Mouse (Mus musculus): ENCODE measurements around the gene Peg10. TPM values are rescaled to one million over a fixed set of nuclear protein-coding genes. Genes with fewer than 3 reads are reported as not detected.
A peak's percentile ranks its signal among the peaks of the same experiment; 100 is the strongest.
"Not testable (repeated sequence)": the region's sequence is repeated elsewhere in the genome, so short reads cannot be mapped to it uniquely, and the experiment has no call there.

Peg10 gene
- polyA plus RNA-seq, 1 experiment, result 18.7 TPM

DNA sequence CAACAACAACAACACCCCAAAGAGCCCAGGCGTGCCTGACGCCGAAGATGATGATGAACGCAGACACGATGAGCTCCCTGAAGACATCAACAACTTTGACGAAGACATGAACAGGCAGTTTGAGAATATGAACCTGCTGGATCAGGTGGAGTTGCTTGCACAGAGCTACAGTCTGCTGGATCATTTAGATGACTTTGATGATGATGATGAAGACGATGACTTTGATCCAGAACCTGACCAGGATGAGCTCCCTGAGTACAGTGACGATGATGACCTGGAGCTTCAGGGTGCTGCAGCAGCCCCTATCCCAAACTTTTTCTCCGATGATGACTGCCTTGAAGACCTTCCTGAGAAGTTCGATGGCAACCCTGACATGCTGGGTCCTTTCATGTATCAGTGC, 7.2 kb downstream of the Peg10 start:
- DNase-seq, result no peak
- WGBS, result 91% methylated on average over 10 of the region's 10 CpGs
- no peak for TF ChIP-seq POLR2A (IDR thresholded peaks at IDR 0.05; ENCODE audit: borderline replicate concordance, insufficient read depth, low read length)
- TF ChIP-seq CTCF (IDR thresholded peaks at IDR 0.05; ENCODE audit: borderline replicate concordance, insufficient read depth, low read depth, low read length), result no peak

DNA sequence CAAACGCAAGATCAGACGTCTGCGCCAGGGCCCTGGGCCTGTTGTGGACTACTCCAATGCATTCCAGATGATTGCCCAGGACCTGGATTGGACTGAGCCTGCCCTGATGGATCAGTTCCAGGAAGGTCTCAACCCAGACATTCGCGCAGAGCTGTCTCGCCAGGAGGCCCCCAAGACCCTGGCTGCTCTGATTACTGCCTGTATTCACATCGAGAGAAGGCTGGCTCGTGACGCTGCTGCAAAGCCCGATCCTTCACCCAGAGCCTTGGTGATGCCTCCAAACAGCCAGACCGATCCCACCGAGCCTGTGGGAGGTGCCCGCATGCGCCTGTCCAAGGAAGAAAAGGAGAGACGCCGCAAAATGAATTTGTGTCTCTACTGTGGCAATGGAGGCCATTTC, 7.8 kb downstream of the Peg10 start:
- Histone ChIP-seq H3K4me3 (replicated peaks; ENCODE audit: insufficient read depth, low read depth, low read length) (no peak overlapping the region), H3K4me1 (ENCODE audit: control insufficient read depth, insufficient read depth, low read length) (no peaks in the 10 kb centered on the region), H3K27ac (ENCODE audit: insufficient read depth, low read length) (no peak overlapping the region), H3K27me3 (ENCODE audit: control insufficient read depth, insufficient read depth, low read length) (no peaks in the 10 kb centered on the region)
- 80% methylated on average over 16 of the region's 16 CpGs for WGBS
- TF ChIP-seq POLR2A (IDR thresholded peaks at IDR 0.05; ENCODE audit: borderline replicate concordance, insufficient read depth, low read length), result no peak
- no peak for TF ChIP-seq CTCF (IDR thresholded peaks at IDR 0.05; ENCODE audit: borderline replicate concordance, insufficient read depth, low read depth, low read length)
- DNase-seq, result no peak

More for the DNA sequence above, 7.2 kb downstream of the Peg10 start:
- Histone ChIP-seq H3K4me1 (ENCODE audit: control insufficient read depth, insufficient read depth, low read length) (no peaks in the 10 kb centered on the region), H3K27me3 (ENCODE audit: control insufficient read depth, insufficient read depth, low read length) (no peaks in the 10 kb centered on the region), H3K27ac (ENCODE audit: insufficient read depth, low read length) (no peak overlapping the region), H3K4me3 (replicated peaks; ENCODE audit: insufficient read depth, low read depth, low read length) (no peak overlapping the region)

DNA sequence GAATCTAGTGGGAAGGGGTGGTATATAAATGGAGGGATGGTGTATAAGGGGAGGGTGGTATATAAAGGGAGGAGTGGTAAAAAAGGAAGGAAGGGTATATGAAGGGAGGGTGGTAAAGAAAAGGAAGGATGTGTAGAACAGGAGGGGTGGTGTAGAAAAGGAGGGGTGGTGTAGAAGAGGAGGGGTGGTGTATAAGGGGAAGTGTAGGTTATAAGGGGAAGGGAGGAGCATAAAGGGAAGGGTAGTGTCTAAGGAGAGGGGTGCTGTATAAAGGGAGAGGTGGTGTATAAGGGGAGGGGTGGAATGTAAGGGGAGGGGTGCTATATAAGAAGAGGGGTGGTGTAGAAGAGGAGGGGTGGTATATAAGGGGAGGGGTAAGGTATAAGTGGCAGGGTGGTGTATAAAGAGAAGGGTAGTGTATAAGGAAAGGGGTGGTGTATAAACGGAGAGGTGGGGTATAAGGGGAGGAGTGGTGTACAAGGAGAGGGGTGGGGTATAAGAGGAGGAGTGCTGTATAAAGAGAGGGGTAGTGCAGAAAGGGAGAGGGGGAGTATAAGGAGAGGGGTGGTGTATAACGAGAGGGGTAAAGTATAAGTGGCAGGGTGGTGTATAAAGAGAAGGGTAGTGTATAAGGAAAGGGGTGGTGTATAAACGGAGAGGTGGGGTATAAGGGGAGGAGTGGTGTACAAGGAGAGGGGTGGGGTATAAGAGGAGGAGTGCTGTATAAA, 14.5 kb downstream of the Peg10 start:
- not testable (repeated sequence) for H3K4me1 ChIP-seq (ENCODE audit: control insufficient read depth, insufficient read depth, low read length); H3K4me3 ChIP-seq (replicated peaks; ENCODE audit: insufficient read depth, low read depth, low read length); DNase-seq; H3K27me3 ChIP-seq (ENCODE audit: control insufficient read depth, insufficient read depth, low read length); H3K27ac ChIP-seq (ENCODE audit: insufficient read depth, low read length)
- 39% methylated on average over 3 of the region's 3 CpGs for WGBS

DNA sequence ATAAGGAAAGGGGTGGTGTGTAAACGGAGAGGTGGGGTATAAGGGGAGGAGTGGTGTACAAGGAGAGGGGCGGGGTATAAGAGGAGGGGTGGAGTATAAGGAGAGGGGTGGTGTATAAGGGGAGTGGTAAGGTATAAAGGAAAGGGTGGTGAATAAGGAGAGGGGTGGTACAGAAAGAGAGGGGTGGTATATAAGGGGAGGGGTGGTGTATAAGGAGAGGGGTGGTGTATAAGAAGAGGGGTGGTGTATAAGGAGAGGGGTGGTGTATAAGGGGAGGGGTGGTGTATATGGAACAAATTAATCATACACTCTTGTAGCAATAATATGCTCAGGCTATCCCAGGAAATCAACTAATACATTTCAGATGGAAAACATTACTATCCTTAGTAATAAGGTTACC, 15.1 kb downstream of the Peg10 start:
- 32% methylated on average over 2 of the region's 2 CpGs for WGBS
- no peak for TF ChIP-seq CTCF (IDR thresholded peaks at IDR 0.05; ENCODE audit: borderline replicate concordance, insufficient read depth, low read depth, low read length)
- no peak for TF ChIP-seq POLR2A (IDR thresholded peaks at IDR 0.05; ENCODE audit: borderline replicate concordance, insufficient read depth, low read length)
- Histone ChIP-seq H3K4me1 (ENCODE audit: control insufficient read depth, insufficient read depth, low read length) (no peaks in the 10 kb centered on the region), H3K4me3 (replicated peaks; ENCODE audit: insufficient read depth, low read depth, low read length) (no peak overlapping the region), H3K27ac (ENCODE audit: insufficient read depth, low read length) (no peak overlapping the region), H3K27me3 (ENCODE audit: control insufficient read depth, insufficient read depth, low read length) (no peaks in the 10 kb centered on the region)
- DNase-seq, result no peak

DNA sequence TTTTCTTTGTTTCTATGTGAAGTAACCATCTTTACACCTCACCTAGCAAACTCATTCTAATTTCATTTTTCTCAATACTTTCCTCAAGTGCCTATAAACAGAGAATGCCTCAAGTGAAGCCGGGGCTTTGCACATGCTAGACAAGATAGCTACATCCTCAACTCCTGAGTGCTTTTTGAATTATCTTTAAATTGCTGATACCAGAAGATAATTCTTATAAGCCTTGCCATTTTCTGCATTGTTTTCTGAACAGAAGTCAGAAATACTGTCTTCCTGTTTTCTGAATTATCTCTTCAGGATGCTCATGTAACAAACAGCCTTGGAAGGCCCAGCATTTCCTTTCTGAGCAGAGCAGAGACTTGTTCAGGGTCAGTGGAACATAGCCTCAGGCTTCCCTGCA, 49.2 kb downstream of the Peg10 start:
- H3K4me1 ChIP-seq (ENCODE audit: control insufficient read depth, insufficient read depth, low read length), result no peaks in the 10 kb centered on the region
- WGBS, result 92% methylated on average over 1 of the region's 1 CpGs
- H3K27me3 ChIP-seq (ENCODE audit: control insufficient read depth, insufficient read depth, low read length), result no peaks in the 10 kb centered on the region
- no peak overlapping the region for H3K27ac ChIP-seq (ENCODE audit: insufficient read depth, low read length)
- DNase-seq, result no peak
- no peak overlapping the region for H3K4me3 ChIP-seq (replicated peaks; ENCODE audit: insufficient read depth, low read depth, low read length)
- no peak for TF ChIP-seq POLR2A (IDR thresholded peaks at IDR 0.05; ENCODE audit: borderline replicate concordance, insufficient read depth, low read length)

DNA sequence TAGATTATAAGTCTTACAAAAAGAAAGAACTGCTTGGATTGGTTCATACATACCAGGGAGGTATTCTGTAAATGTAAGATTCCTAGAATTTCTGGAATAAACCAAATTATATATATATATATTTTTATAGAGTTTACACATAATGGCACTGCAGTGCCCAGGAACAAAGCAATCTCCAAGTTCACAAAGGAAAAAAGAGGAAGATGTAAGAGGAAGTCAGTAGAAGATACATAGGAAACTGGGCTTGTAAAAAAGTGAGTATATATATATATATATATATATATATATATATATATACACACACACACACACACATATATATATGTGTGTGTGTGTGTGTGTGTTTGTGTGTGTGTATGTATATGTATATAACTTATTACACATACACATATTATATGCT, 50.2 kb downstream of the Peg10 start:
- H3K4me3 ChIP-seq (replicated peaks; ENCODE audit: insufficient read depth, low read depth, low read length); H3K4me1 ChIP-seq (ENCODE audit: control insufficient read depth, insufficient read depth, low read length); H3K27me3 ChIP-seq (ENCODE audit: control insufficient read depth, insufficient read depth, low read length); H3K27ac ChIP-seq (ENCODE audit: insufficient read depth, low read length); DNase-seq: not testable (repeated sequence)

DNA sequence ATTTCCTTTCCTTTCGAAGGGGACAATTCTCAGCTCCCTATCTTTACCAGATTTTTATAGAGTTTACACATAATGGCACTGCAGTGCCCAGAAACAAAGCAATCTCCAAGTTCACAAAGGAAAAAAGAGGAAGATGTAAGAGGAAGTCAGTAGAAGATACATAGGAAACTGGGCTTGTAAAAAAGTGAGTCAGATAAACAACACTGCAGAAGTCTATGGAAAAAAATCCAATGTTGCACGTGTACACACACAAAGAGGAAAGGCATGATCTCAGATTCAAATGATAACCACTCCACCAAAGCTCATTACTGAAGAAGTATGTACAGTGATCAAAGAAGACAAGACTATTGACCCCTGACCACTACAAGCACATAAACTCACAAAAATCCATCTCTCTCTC, 51.3 kb downstream of the Peg10 start:
- no peak overlapping the region for H3K27ac ChIP-seq (ENCODE audit: insufficient read depth, low read length)
- 84% methylated on average over 2 of the region's 2 CpGs for WGBS
- TF ChIP-seq POLR2A (IDR thresholded peaks at IDR 0.05; ENCODE audit: borderline replicate concordance, insufficient read depth, low read length) (no peak), CTCF (IDR thresholded peaks at IDR 0.05; ENCODE audit: borderline replicate concordance, insufficient read depth, low read depth, low read length) (no peak)

DNA sequence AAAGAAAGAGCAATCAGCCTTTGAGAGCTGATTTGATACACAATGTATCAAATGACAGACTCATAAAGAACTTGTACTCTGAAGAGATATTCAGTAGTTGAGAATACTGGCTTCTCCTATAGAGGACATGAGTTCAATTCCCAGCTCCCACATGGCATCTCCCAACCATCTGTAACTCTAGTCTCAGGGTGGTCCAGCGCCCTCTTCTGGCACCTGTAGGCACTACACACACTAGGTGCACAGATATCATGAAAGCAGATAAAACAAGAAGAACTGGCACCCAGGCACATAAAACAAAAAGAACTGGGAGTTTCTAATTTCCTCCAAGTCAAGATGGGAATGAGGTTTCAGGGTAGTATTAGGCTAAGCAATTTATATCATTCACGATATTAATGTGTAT, 52.3 kb downstream of the Peg10 start:
- Histone ChIP-seq H3K27me3 (ENCODE audit: control insufficient read depth, insufficient read depth, low read length) (no peaks in the 10 kb centered on the region), H3K4me3 (replicated peaks; ENCODE audit: insufficient read depth, low read depth, low read length) (no peak overlapping the region), H3K27ac (ENCODE audit: insufficient read depth, low read length) (no peak overlapping the region), H3K4me1 (ENCODE audit: control insufficient read depth, insufficient read depth, low read length) (no peaks in the 10 kb centered on the region)
- DNase-seq, result no peak
- WGBS, result 75% methylated on average over 2 of the region's 2 CpGs
- TF ChIP-seq CTCF (IDR thresholded peaks at IDR 0.05; ENCODE audit: borderline replicate concordance, insufficient read depth, low read depth, low read length), result peak; percentile 12; the same call in 1 of the 2 replicates
- TF ChIP-seq POLR2A (IDR thresholded peaks at IDR 0.05; ENCODE audit: borderline replicate concordance, insufficient read depth, low read length), result no peak

More for the DNA sequence above, 51.3 kb downstream of the Peg10 start:
- H3K4me3 ChIP-seq (replicated peaks; ENCODE audit: insufficient read depth, low read depth, low read length), result no peak overlapping the region
- H3K27me3 ChIP-seq (ENCODE audit: control insufficient read depth, insufficient read depth, low read length), result no peaks in the 10 kb centered on the region
- H3K4me1 ChIP-seq (ENCODE audit: control insufficient read depth, insufficient read depth, low read length), result no peaks in the 10 kb centered on the region
- no peak for DNase-seq

All from cerebellum, adult 2 months (tissue).